Mouse (Mus musculus) liver, adult 2 months (tissue): ENCODE measurements at regions not wholly inside any gene's neighbourhood (a gene's known extent, or its start where the extent isn't known, plus 50 kb on each side); places are given as distances from the start of the nearest gene placed in this dataset.

ENCODE experiments used
- CTCF ChIP-seq: fragments of 200-500 bp; IDR thresholded peaks from 2 replicates; pipeline ENCODE4 v1.5.1; 2011; ENCODE audit warnings: low read depth, low read length, control low read depth
- POLR2A ChIP-seq: fragments of 200-500 bp; IDR thresholded peaks from 2 replicates; pipeline ENCODE4 v1.6.1; 2011; ENCODE audit warnings: low read length, control low read depth; ENCODE audit not compliant: insufficient read depth; ENCODE audit errors: extremely low read depth

- TF ChIP-seq CTCF (no peak), POLR2A (no peak)
Observed at GRCm38 (mm10) chr12:109393326-109393725, 59.3 kb upstream of the Dlk1 start.
